Mouse (Mus musculus) thymus, postnatal 0 days (tissue): ENCODE results near the gene Zfp408. TPM values are rescaled to one million over a fixed set of nuclear protein-coding genes. Genes with fewer than 3 reads are reported as not detected.
"Not testable (repeated sequence)": the region's sequence is repeated elsewhere in the genome, so short reads cannot be mapped to it uniquely, and the experiment has no call there.

Experiments used
- DNase-seq: peaks from one replicate; pipeline ENCODE4 v3.0.0-alpha.2; 2015; ENCODE audit warnings: low spot score
- polyA plus RNA-seq: library from polyadenylated mRNA; unstranded; fragments of >200 nt; fragmentation: Nextera tagmentation; extraction: Ambion mirVana; gene quantifications from 2 replicates; pipeline ENCODE4 v1.2.1, GENCODE M21; 2015

Gene Zfp408
- polyA plus RNA-seq, 1 experiment from 2014 or later, result 12.8 TPM

GRCm38 (mm10) chr2:91651458-91652258, 2.1 kb upstream of the Zfp408 start:
- no peak for DNase-seq

GRCm38 (mm10) chr2:91650360-91650995, 887 bp upstream of the Zfp408 start:
- no peak for DNase-seq

- DNase-seq, result no peak
Measured at GRCm38 (mm10) chr2:91649152-91649551, 439 bp downstream of the Zfp408 start.

- DNase-seq, result peak; percentile 74
Measured at GRCm38 (mm10) chr2:91646733-91647132, 2.9 kb downstream of the Zfp408 start.

- DNase-seq, result peak; percentile 86
Measured at GRCm38 (mm10) chr2:91645811-91646210, 3.8 kb downstream of the Zfp408 start.

GRCm38 (mm10) chr2:91645354-91645753, 4.2 kb downstream of the Zfp408 start:
- DNase-seq, result no peak

GRCm38 (mm10) chr2:91644021-91644420, 5.6 kb downstream of the Zfp408 start:
- DNase-seq, result no peak

- no peak for DNase-seq
Measured at GRCm38 (mm10) chr2:91642825-91643415, 6.7 kb downstream of the Zfp408 start.

GRCm38 (mm10) chr2:91638931-91639330, 10.7 kb downstream of the Zfp408 start:
- DNase-seq, result peak; percentile 78

GRCm38 (mm10) chr2:91636727-91637338, 12.8 kb downstream of the Zfp408 start:
- peak; percentile 30 for DNase-seq

- no peak for DNase-seq
Measured at GRCm38 (mm10) chr2:91636229-91636628, 13.4 kb downstream of the Zfp408 start, which contains the start of gene F2. TSS of gene F2 (minus strand) at chr2:91636414.

GRCm38 (mm10) chr2:91635486-91635885, 14.1 kb downstream of the Zfp408 start:
- no peak for DNase-seq

GRCm38 (mm10) chr2:91634841-91635240, 14.8 kb downstream of the Zfp408 start:
- peak; percentile 73 for DNase-seq

GRCm38 (mm10) chr2:91633334-91633977, 16.1 kb downstream of the Zfp408 start:
- DNase-seq, result no peak

GRCm38 (mm10) chr2:91632316-91632715, 17.3 kb downstream of the Zfp408 start:
- no peak for DNase-seq

GRCm38 (mm10) chr2:91631826-91632225, 17.8 kb downstream of the Zfp408 start:
- no peak for DNase-seq

- no peak for DNase-seq
Measured at GRCm38 (mm10) chr2:91630384-91630783, 19.2 kb downstream of the Zfp408 start.

- DNase-seq, result peak; percentile 38
Measured at GRCm38 (mm10) chr2:91629682-91630081, 19.9 kb downstream of the Zfp408 start.

- DNase-seq, result no peak
Measured at GRCm38 (mm10) chr2:91628171-91628570, 21.4 kb downstream of the Zfp408 start.

GRCm38 (mm10) chr2:91627486-91627885, 22.1 kb downstream of the Zfp408 start:
- no peak for DNase-seq

GRCm38 (mm10) chr2:91623366-91623765, 26.2 kb downstream of the Zfp408 start:
- DNase-seq, result not testable (repeated sequence)
